Mouse (Mus musculus) liver, embryonic 15.5 days (tissue): ENCODE results near the gene Suz12. TPM values are rescaled to one million over a fixed set of nuclear protein-coding genes. Genes with fewer than 3 reads are reported as not detected.

Source experiments
- ATAC-seq: fragments of 200-750 bp; cut with Nextera tagmentation; 2 replicates; pipeline ENCODE4 v1.8.0; 2017; ENCODE audit warnings: moderate number of reproducible peaks, mild to moderate bottlenecking, moderate library complexity; ENCODE audit not compliant: insufficient read depth
- H3K27ac ChIP-seq: fragments of 300-500 bp; sonication (generic); replicated peaks from 2 replicates; pipeline ENCODE4 v1.5.1; 2015; ENCODE audit warnings: mild to moderate bottlenecking, inconsistent platforms
- H3K27me3 ChIP-seq: fragments of 300-500 bp; sonication (generic); 2 replicates; pipeline ENCODE4 v1.6.1; 2015; ENCODE audit warnings: mild to moderate bottlenecking, inconsistent platforms
- H3K36me3 ChIP-seq: fragments of 300-500 bp; sonication (generic); replicated peaks from 2 replicates; pipeline ENCODE4 v1.6.1; 2015; ENCODE audit warnings: moderate library complexity, mild to moderate bottlenecking, inconsistent platforms
- H3K4me1 ChIP-seq: fragments of 300-500 bp; sonication (generic); replicated peaks from 2 replicates; pipeline ENCODE4 v1.6.1; 2015; ENCODE audit warnings: inconsistent platforms
- H3K4me2 ChIP-seq: fragments of 300-500 bp; sonication (generic); 2 replicates; pipeline ENCODE4 v1.6.1; 2015; ENCODE audit warnings: moderate library complexity, mild to moderate bottlenecking, inconsistent platforms
- H3K4me3 ChIP-seq: fragments of 300-500 bp; sonication (generic); replicated peaks from 2 replicates; pipeline ENCODE4 v1.5.1; 2015; ENCODE audit warnings: mild to moderate bottlenecking, inconsistent platforms
- H3K9ac ChIP-seq: fragments of 300-500 bp; sonication (generic); 2 replicates; pipeline ENCODE4 v1.6.1; 2015; ENCODE audit warnings: moderate library complexity, mild to moderate bottlenecking, inconsistent platforms
- H3K9me3 ChIP-seq: fragments of 300-500 bp; sonication (generic); replicated peaks from 2 replicates; pipeline ENCODE4 v1.6.1; 2016; ENCODE audit warnings: inconsistent platforms
- WGBS: fragments of 180-500 bp; shearing (Covaris S2); methylation state at CpG from one replicate; pipeline ENCODE4 v1.1.7; 2015; ENCODE audit warnings: mixed read lengths; ENCODE audit not compliant: insufficient replicate concordance; 5-methylcytosine and 5-hydroxymethylcytosine counted together
- polyA plus RNA-seq: library from polyadenylated mRNA; unstranded; fragments of >200 nt; fragmentation: Nextera tagmentation; extraction: Ambion mirVana; gene quantifications from 2 replicates; pipeline ENCODE4 v1.2.1, GENCODE M21; 2015

Gene Suz12
- polyA plus RNA-seq, 1 experiment from 2014 or later: 14.4 TPM

GRCm38 (mm10) chr11:80077784-80078545 is 85.1 kb downstream of the Suz12 start:
- Histone ChIP-seq H3K27ac (peak overlapping the region; percentile 71), H3K9ac (peak overlapping the region; percentile 37), H3K27me3 (no peaks in the 10 kb centered on the region), H3K4me1 (peaks cover 75% of the 10 kb centered on the region), H3K9me3 (no peaks in the 10 kb centered on the region), H3K4me2 (peak overlapping the region; percentile 74), H3K36me3 (peaks cover 45% of the 10 kb centered on the region), H3K4me3 (peak overlapping the region; percentile 100)
- 48% methylated on average over 14 of the region's 14 CpGs for WGBS
- ATAC-seq: no peak

- Histone ChIP-seq H3K4me1 (peaks cover 72% of the 10 kb centered on the region), H3K27ac (peak overlapping the region; percentile 71), H3K4me2 (peak overlapping the region; percentile 74), H3K9ac (peak overlapping the region; percentile 34), H3K27me3 (no peaks in the 10 kb centered on the region), H3K36me3 (peaks cover 38% of the 10 kb centered on the region), H3K9me3 (no peaks in the 10 kb centered on the region), H3K4me3 (peak overlapping the region; percentile 100)
- WGBS: 32% methylated on average over 1 of the region's 1 CpGs
- ATAC-seq: no peak
Measured at GRCm38 (mm10) chr11:80078831-80079230, 85.9 kb downstream of the Suz12 start.

GRCm38 (mm10) chr11:80079751-80080150 is 86.8 kb downstream of the Suz12 start:
- H3K9ac ChIP-seq: peak overlapping the region; percentile 100
- peak overlapping the region; percentile 74 for H3K4me2 ChIP-seq
- H3K4me1 ChIP-seq: peaks cover 66% of the 10 kb centered on the region
- WGBS: 12% methylated on average over 6 of the region's 6 CpGs
- peaks cover 31% of the 10 kb centered on the region for H3K36me3 ChIP-seq
- H3K9me3 ChIP-seq: no peaks in the 10 kb centered on the region
- ATAC-seq: no peak
- peak overlapping the region; percentile 100 for H3K4me3 ChIP-seq
- H3K27ac ChIP-seq: peak overlapping the region; percentile 100
- no peaks in the 10 kb centered on the region for H3K27me3 ChIP-seq

GRCm38 (mm10) chr11:80080381-80080825 is 87.5 kb downstream of the Suz12 start:
- under 1% methylated on average over 32 of the region's 32 CpGs for WGBS

GRCm38 (mm10) chr11:80080826-80081728 is 88.2 kb downstream of the Suz12 start, which contains the start of gene Crlf3:
Gene Crlf3, minus strand, starts transcription at chr11:80080991.
- peak; percentile 93 for ATAC-seq
- WGBS: 1% methylated on average over 55 of the region's 55 CpGs
- Histone ChIP-seq H3K36me3 (peaks cover 20% of the 10 kb centered on the region), H3K4me3 (peak within 1 kb of the TSS; percentile 100), H3K9ac (peak within 1 kb of the TSS; percentile 100), H3K4me1 (peaks cover 64% of the 10 kb centered on the region), H3K9me3 (no peaks in the 10 kb centered on the region), H3K27ac (peak within 1 kb of the TSS; percentile 100), H3K27me3 (no peaks in the 10 kb centered on the region), H3K4me2 (peak within 1 kb of the TSS; percentile 74)

More at GRCm38 (mm10) chr11:80080381-80080825, 87.5 kb downstream of the Suz12 start:
- ATAC-seq: peak; percentile 27
- peak overlapping the region; percentile 100 for H3K4me3 ChIP-seq
- no peaks in the 10 kb centered on the region for H3K27me3 ChIP-seq
- H3K4me1 ChIP-seq: peaks cover 64% of the 10 kb centered on the region
- peak overlapping the region; percentile 74 for H3K4me2 ChIP-seq
- peaks cover 27% of the 10 kb centered on the region for H3K36me3 ChIP-seq
- H3K9me3 ChIP-seq: no peaks in the 10 kb centered on the region
- peak overlapping the region; percentile 100 for H3K9ac ChIP-seq
- peak overlapping the region; percentile 100 for H3K27ac ChIP-seq

GRCm38 (mm10) chr11:80081786-80082319 is 88.9 kb downstream of the Suz12 start:
- H3K9me3 ChIP-seq: no peaks in the 10 kb centered on the region
- peak overlapping the region; percentile 100 for H3K27ac ChIP-seq
- peaks cover 67% of the 10 kb centered on the region for H3K4me1 ChIP-seq

More at GRCm38 (mm10) chr11:80081786-80082319, 88.9 kb downstream of the Suz12 start:
- peaks cover 16% of the 10 kb centered on the region for H3K36me3 ChIP-seq
- H3K4me2 ChIP-seq: peak overlapping the region; percentile 74
- 29% methylated on average over 7 of the region's 7 CpGs for WGBS
- no peak for ATAC-seq
- H3K27me3 ChIP-seq: no peaks in the 10 kb centered on the region
- peak overlapping the region; percentile 100 for H3K4me3 ChIP-seq
- H3K9ac ChIP-seq: peak overlapping the region; percentile 100

Other genes with a start within 250 kb of the Suz12 start
- 20.2 and 20.9 TPM in 2 replicates for gene Utp6, start 30.7 kb upstream of the Suz12 start, polyA plus RNA-seq
- 106 and 115 TPM in 2 replicates for gene Crlf3, start 87.9 kb downstream of the Suz12 start, polyA plus RNA-seq
- gene Atad5, start 96.3 kb downstream of the Suz12 start, polyA plus RNA-seq: 9.1 and 9.4 TPM in 2 replicates
- 11.9 and 12.2 TPM in 2 replicates for gene Tefm, start 149.1 kb downstream of the Suz12 start, polyA plus RNA-seq
- 6.5 and 8.2 TPM in 2 replicates for gene Adap2, start 161.0 kb downstream of the Suz12 start, polyA plus RNA-seq
- gene Rnf135, start 190.7 kb downstream of the Suz12 start, polyA plus RNA-seq: 5.3 and 6.1 TPM in 2 replicates
- gene Rhot1, start 215.9 kb downstream of the Suz12 start, polyA plus RNA-seq: 21.5 and 22.0 TPM in 2 replicates